Mouse (Mus musculus): Measurements from ENCODE around the gene Dusp16.

DNA sequence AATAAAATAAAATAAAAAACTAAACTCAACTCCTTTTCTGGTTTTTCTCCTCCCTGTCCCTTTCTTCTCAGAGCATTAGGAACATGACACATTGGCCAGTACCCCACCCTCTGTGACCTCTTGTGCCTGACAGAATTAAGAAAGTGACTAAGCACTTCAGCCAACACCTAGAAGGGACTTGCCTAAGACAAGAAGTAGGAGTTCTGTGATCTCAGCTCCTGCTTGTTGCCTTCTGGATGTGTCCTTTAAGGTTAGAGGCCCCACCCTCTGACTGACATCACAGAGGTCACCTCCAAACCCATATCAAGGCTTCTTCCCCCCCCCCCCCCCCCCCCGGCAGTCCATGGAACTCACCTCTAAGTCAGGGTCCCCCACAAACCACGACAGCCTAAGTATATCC, 14.7 kb upstream of the Dusp16 start:
- TF ChIP-seq CTCF (IDR thresholded peaks at IDR 0.05; ENCODE audit: borderline replicate concordance, insufficient read depth, low read length) = no peak
- no peak for TF ChIP-seq POLR2A (IDR thresholded peaks at IDR 0.05; ENCODE audit: low read depth, low read length)

Measured in embryonic fibroblast, embryonic 13.5 days (primary cell).